Mouse (Mus musculus): ENCODE data around the gene Mpst.

Gene Mpst

GRCm38 (mm10) chr15:78406293-78406934 is at the start of gene Mpst:
TSS of gene Mpst (plus strand) at chr15:78406416.
- peak; percentile 88 to 90 for DNase-seq (ENCODE audit: low spot score in 2 of 2)

DNA sequence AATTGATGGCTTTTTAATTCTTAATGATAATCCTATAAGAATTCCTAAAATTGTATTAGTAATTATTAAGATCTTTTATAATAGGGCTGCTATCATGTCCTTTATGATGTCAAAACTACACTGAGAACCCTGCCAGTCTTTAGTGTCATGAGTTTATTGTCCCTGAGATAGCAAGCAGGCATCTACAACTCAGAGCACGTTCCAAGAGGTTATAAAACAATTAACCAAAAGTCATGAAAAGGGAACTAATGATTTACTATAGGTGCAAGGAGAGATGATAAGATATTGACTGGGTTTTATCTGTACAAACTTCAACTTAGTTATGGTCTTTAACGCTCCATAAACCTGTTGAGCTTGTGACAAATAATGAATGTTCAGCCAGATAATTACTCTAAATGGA is 40.3 kb upstream of the Mpst start:
- DNase-seq (ENCODE audit: low spot score in 2 of 2), result no peak

- no peak for DNase-seq (ENCODE audit: low spot score in 2 of 2)
Observed at GRCm38 (mm10) chr15:78366875-78367274, 39.3 kb upstream of the Mpst start.

DNA sequence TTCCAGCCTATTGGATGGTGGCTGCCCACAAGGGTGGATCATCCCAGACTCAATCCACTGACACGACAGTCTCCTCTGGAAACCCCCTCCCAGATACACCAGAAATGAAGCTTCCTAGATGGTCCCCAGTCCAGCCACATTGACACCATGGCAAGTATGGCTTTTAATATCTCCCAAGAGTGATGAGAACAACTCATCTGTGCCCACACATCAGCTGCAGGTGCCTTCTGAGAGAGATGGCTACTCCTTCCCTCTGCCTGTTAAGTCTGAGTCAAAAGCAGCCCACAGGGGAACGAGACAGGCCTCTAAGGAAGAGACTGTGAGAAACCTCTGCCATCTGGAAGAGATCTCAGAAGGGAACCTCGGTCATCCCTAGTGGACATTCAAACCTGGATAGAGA is 38.4 kb upstream of the Mpst start:
- no peak for DNase-seq (ENCODE audit: low spot score in 2 of 2)

GRCm38 (mm10) chr15:78368926-78369346 is 37.3 kb upstream of the Mpst start:
- peak; percentile 8 to 28 for DNase-seq (ENCODE audit: low spot score in 2 of 2)

DNA sequence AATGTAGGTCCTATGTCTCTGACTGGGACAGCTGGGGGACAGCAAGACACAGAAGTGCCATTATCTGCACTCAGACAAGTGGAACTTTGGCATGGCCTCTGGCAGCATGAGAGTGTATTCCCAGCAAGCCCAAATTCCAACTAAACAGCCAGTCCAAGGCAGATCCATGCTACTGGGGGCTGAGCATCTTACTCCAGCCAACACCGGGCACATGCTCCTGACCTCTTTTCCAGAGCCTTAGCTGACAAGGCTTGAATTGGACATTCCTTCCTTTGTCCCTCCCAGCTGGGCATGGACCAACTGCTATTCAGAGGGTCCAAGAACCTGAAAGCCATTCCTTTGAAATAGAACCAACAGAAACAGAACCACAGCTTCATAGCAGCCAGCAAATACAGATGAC is 36.6 kb upstream of the Mpst start:
- DNase-seq (ENCODE audit: low spot score in 2 of 2), result no peak

DNA sequence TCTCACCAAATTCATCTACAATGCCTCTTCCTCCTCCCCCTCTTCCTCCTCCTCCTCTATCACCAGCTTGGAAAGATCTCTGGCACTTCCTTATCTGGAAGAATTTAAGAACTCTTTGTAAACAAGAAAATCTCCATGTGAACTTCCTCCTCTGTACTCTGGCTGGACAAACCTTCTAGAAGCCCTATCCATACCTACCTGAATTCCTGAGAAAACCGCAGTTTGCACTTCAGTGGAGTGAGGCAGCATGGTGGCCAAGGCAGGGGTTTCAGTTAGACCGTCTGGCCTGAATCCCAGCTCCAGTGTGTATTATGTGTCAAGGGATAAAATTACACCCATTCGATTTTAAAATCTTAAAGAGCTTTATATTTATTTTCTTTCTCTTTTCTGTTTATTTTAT is 33.4 kb upstream of the Mpst start:
- DNase-seq (ENCODE audit: low spot score in 2 of 2), result no peak

DNA sequence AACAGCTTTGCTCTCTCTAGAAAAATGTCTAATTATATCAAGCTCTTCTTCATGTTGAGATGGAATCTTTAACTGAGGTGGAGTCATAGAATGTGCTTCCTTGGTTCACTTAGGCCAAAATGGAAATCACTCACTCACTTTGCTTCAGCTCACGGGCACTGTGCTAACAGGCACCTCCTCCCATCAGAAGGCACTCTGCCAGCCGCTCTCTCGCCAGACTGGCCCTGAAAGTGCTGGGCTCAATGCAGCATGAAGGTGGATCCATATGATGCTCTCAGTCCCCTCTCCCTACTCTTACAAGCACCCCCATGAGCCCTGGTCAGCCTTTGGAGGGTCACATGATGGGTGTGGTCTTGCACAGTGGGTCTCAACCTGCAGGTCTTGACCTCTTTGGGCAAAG is 32.0 kb upstream of the Mpst start:
- DNase-seq (ENCODE audit: low spot score in 2 of 2), result no peak

DNA sequence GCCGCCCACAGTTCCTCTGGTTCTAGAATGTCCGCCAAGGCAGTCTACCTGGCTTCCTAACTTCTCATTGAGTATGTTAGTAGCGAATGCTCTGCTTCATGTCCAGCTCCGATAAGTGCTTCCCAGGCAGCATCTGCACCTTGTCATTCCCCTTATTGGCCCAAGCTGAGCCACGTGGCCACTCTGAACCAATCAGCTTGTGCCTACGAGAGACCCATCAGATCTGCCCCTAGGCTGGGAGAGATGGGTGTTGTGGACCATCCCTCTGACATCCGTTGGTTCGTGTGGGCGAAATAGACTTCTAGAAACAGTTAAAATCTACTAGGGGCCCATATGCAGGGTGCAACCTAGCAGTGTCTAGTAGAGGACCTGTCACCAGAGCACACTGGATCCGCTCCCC is 28.4 kb upstream of the Mpst start:
- DNase-seq (ENCODE audit: low spot score in 2 of 2), result no peak

DNA sequence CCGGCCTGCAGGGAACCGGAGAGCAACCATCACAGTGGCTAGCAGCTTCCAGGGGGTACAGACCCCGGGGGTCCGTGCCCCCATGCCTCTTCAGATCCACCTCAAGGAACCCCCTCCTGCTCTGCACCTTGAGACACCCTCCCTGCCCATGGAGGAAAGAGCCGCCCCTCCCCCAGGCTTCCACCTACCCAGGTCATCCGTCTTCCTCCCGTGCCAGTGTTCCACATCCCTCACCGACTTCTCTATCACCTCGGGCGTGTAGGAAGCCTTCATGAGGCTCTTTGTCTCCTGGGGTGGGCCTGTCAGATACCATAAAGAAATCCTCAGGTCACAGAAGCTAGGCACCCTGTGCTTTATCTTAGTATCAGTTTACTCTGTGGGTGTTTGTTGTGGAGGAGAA is 27.7 kb upstream of the Mpst start:
- no peak for DNase-seq (ENCODE audit: low spot score in 2 of 2)

GRCm38 (mm10) chr15:78380208-78380607 is 26.0 kb upstream of the Mpst start:
- no peak for DNase-seq (ENCODE audit: low spot score in 2 of 2)

DNA sequence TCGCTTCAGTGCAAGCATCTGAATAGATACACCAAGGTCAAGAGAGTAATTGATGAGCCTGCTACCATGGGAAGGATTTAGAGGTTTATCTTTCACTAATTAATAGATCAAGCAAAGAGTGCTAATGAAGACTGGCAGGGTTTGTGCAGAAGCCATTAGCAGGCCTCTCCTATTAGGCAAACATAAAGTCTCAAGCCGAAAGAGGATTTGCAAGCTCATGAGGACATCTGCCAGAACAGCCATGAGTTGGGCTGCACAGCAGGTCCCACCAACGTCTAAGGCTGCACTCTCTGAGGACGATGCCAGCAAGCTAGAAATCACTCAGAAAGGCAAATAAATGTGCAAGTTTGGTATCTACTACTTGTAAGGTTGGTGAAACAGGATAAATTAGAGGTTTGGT is 25.5 kb upstream of the Mpst start:
- no peak for DNase-seq (ENCODE audit: low spot score in 2 of 2)

- no peak for DNase-seq (ENCODE audit: low spot score in 2 of 2)
Observed at GRCm38 (mm10) chr15:78382115-78382514, 24.1 kb upstream of the Mpst start.

DNA sequence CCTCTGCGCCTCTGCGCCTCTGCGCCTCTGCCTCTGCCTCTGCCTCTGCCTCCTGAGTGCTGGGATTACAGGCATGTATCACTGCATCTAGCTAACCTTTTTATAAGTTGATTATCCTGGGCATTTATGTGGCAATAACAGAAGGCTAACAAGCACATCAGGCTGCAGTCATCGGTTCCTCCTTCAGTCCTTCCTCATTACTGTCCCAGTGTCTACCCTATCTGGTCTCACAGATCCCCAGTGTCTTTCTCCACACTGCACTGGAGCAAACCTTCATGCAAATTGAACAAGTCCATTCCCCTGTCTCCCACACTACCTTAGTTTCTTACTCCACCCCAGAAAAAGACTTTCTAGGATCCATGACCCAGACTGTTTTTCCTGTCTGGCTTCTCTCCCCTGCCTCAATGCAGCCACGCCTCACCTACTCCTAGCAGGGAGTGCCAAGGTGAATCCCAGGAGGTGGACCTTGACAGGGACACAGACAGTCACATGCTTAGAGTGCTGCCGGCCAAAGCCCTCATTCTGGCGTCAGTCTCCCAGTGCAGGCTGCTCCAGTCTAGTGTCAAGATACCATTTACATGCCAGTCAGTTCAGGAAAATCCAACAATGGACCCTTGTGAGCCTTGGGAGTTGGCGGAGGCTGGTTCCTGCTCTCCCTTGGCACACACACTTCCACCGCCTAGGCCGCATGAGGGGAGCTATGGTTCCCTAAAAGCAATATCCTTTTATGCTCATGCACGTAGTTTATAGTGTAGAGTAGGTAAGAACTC is 22.6 kb upstream of the Mpst start:
- DNase-seq (ENCODE audit: low spot score in 2 of 2), result no peak

GRCm38 (mm10) chr15:78384220-78385116 is 21.7 kb upstream of the Mpst start:
- DNase-seq (ENCODE audit: low spot score in 2 of 2), result no peak

DNA sequence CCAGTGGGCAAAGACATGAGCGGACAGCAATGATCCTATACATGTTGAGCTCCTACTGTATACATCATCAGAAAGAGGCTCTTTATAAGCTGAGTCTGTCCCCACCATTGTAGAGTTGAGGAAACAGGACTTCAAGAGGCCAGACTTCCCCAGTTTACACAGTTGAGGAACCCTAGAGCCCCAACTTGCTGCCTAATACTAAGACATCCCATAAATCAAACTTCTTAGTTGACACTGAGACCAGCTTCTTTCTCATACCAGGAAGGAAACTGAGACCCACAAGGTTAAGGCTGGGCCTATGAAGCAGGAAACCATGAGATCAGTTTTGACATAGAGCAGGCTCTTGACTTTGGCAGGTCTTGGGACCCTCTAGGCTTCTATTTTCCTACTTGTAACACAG is 20.7 kb upstream of the Mpst start:
- DNase-seq (ENCODE audit: low spot score in 2 of 2), result no peak

- DNase-seq (ENCODE audit: low spot score in 2 of 2), result no peak
Observed at GRCm38 (mm10) chr15:78390855-78391254, 15.4 kb upstream of the Mpst start.

DNA sequence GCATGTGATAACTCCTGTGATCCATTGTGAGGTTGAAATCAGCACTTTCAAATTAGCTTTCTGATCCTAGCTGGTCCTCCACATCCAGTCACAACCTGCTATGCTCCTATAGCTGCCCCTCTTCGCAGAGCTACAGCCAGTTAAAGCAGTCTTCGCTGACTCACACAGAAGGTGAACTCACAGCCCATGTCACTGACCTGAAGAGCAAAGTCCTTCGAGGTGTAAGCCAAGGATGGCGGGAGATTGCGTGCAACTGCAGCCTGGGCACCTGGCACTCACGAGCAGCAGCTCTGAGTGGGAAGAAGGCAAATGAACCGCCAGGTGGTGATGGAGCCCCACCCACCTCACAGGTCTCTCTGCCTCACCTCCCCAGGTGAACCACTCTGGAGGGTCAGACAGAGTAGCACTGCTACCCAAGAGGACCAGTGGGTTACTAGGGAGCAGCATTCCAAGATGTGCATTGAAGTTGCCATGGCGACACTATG is 10.7 kb upstream of the Mpst start, which contains the start of gene Tex33:
Gene Tex33, minus strand, starts transcription at position 435 of the 485 bp plus-strand sequence.
- DNase-seq (ENCODE audit: low spot score in 2 of 2), result no peak

- no peak for DNase-seq (ENCODE audit: low spot score in 2 of 2)
Observed at GRCm38 (mm10) chr15:78401345-78401744, 4.9 kb upstream of the Mpst start.

DNA sequence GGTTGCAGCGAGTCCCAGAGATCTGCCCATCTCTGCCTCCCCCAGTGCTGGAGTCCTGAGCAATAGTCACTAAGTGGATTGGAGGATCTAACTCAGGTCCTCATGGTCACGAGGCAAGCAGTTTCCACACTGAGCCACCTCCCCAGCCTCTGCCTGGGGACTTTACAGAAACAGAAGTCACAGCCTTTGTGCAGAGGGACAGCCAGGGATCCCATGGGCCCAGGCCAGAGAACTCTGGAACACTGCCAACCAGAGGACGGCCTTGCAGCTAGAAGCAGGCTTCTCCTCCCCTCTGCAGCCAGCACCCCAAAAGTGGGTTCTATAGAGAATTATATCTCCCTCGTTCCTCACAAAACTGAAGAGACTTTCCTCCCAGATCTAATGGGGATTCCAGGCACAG is 4.3 kb upstream of the Mpst start:
- DNase-seq (ENCODE audit: low spot score in 2 of 2), result peak in 1 of 2 experiments; percentile 33

DNA sequence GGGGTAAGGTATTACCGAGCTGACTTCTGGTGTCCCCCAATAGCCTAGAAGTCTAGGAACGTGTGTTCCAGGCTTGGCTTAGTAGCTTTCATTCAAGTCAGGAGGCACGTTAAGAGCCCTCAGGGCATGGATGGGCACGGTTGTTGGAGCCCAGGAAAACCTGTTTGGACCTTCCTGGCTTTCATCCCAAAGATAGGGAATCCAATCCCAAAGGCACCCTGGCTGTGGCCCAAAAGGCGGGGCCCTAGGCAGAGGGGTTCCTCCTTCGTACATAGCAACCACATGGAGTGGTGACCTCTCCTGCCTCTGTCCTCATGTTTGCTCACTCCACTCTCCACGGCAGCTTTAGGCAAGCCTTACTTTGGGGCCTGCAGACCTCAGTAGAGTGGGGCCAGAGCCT is 3.8 kb upstream of the Mpst start:
- no peak for DNase-seq (ENCODE audit: low spot score in 2 of 2)

DNA sequence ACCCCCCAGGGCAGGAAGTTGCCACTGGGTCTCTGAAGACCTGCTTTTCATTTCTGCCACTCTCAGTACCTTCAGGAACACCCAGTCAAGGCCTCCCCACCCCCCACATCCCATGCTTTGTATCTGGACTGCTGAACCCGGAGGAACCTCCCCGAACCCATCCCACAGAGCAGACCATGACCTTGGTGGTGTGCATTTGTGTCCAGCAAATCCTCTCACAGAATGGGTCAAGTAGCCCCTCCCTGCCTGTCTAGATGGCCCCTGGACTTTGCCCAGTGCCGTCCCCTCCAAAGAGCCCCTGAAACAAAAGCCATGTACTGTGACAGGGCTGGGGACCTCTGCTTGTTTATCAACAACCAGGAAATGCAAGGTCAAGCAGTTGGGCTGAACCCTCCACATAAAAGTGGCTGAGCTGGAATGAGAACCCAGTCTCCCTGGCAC is 2.9 kb upstream of the Mpst start:
- no peak for DNase-seq (ENCODE audit: low spot score in 2 of 2)

Data from spleen, postnatal 36 days (tissue).